Mouse (Mus musculus): ENCODE data around the gene Csrnp3.

- TF ChIP-seq ZKSCAN1 (IDR thresholded peaks at IDR 0.05; ENCODE audit: low read depth, low read length) (no peak), GATA1 (IDR thresholded peaks at IDR 0.05; ENCODE audit: low read depth, low read length) (no peak), CTCF (IDR thresholded peaks at IDR 0.05 in 2 of 3, conservative IDR thresholded peaks at IDR 0.05 in 1 of 3; ENCODE audit: control insufficient read depth in 1 of 3, insufficient read depth in 1 of 3, low read depth in 2 of 3, low read length in 3 of 3, poor library complexity in 1 of 3, severe bottlenecking in 1 of 3) (no peak)
Measured at GRCm38 (mm10) chr2:65925363-65925941, 79.9 kb downstream of the Csrnp3 start.
